Mouse (Mus musculus): ENCODE measurements around the gene Dnajc13.

The Dnajc13 gene

GRCm38 (mm10) chr9:104262823-104263352 lies at the start of gene Dnajc13:
Gene Dnajc13, minus strand, starts transcription at chr9:104262930.
- DNase-seq (ENCODE audit: low spot score in 2 of 2) = peak; percentile 96 to 97

GRCm38 (mm10) chr9:104306734-104307133 lies 44.0 kb upstream of the Dnajc13 start:
- peak; percentile 18 to 68 for DNase-seq (ENCODE audit: low spot score in 2 of 2)

- DNase-seq (ENCODE audit: low spot score in 2 of 2) = no peak
Measured at GRCm38 (mm10) chr9:104305333-104306111, 42.8 kb upstream of the Dnajc13 start.

- DNase-seq (ENCODE audit: low spot score in 2 of 2) = no peak
Measured at GRCm38 (mm10) chr9:104304800-104305199, 42.1 kb upstream of the Dnajc13 start.

GRCm38 (mm10) chr9:104304376-104304775 lies 41.6 kb upstream of the Dnajc13 start:
- no peak for DNase-seq (ENCODE audit: low spot score in 2 of 2)

- DNase-seq (ENCODE audit: low spot score in 2 of 2) = no peak
Measured at GRCm38 (mm10) chr9:104300569-104300968, 37.8 kb upstream of the Dnajc13 start.

- no peak for DNase-seq (ENCODE audit: low spot score in 2 of 2)
Measured at GRCm38 (mm10) chr9:104297041-104297440, 34.3 kb upstream of the Dnajc13 start.

GRCm38 (mm10) chr9:104284934-104285333 lies 22.2 kb upstream of the Dnajc13 start:
- DNase-seq (ENCODE audit: low spot score in 2 of 2) = no peak

GRCm38 (mm10) chr9:104282536-104282935 lies 19.8 kb upstream of the Dnajc13 start:
- no peak for DNase-seq (ENCODE audit: low spot score in 2 of 2)

GRCm38 (mm10) chr9:104281737-104282136 lies 19.0 kb upstream of the Dnajc13 start:
- DNase-seq (ENCODE audit: low spot score in 2 of 2) = no peak

GRCm38 (mm10) chr9:104280725-104281495 lies 18.2 kb upstream of the Dnajc13 start:
- DNase-seq (ENCODE audit: low spot score in 2 of 2) = no peak

GRCm38 (mm10) chr9:104277528-104278162 lies 14.9 kb upstream of the Dnajc13 start:
- DNase-seq (ENCODE audit: low spot score in 2 of 2) = peak in 1 of 2 experiments; percentile 40

GRCm38 (mm10) chr9:104275084-104275785 lies 12.5 kb upstream of the Dnajc13 start:
- no peak for DNase-seq (ENCODE audit: low spot score in 2 of 2)

GRCm38 (mm10) chr9:104272057-104272456 lies 9.3 kb upstream of the Dnajc13 start:
- DNase-seq (ENCODE audit: low spot score in 2 of 2) = no peak

GRCm38 (mm10) chr9:104271642-104272041 lies 8.9 kb upstream of the Dnajc13 start:
- DNase-seq (ENCODE audit: low spot score in 2 of 2) = no peak

GRCm38 (mm10) chr9:104269944-104270343 lies 7.2 kb upstream of the Dnajc13 start:
- DNase-seq (ENCODE audit: low spot score in 2 of 2) = no peak

- DNase-seq (ENCODE audit: low spot score in 2 of 2) = no peak
Measured at GRCm38 (mm10) chr9:104269349-104269871, 6.7 kb upstream of the Dnajc13 start.

- DNase-seq (ENCODE audit: low spot score in 2 of 2) = no peak
Measured at GRCm38 (mm10) chr9:104264567-104264966, 1.8 kb upstream of the Dnajc13 start.

GRCm38 (mm10) chr9:104262016-104262762 lies 541 bp downstream of the Dnajc13 start:
- peak in 1 of 2 experiments; percentile 10 for DNase-seq (ENCODE audit: low spot score in 2 of 2)

- DNase-seq (ENCODE audit: low spot score in 2 of 2) = no peak
Measured at GRCm38 (mm10) chr9:104260306-104260705, 2.4 kb downstream of the Dnajc13 start.
